Mouse (Mus musculus): ENCODE measurements around the gene 2210408I21Rik.

2210408I21Rik gene

DNA sequence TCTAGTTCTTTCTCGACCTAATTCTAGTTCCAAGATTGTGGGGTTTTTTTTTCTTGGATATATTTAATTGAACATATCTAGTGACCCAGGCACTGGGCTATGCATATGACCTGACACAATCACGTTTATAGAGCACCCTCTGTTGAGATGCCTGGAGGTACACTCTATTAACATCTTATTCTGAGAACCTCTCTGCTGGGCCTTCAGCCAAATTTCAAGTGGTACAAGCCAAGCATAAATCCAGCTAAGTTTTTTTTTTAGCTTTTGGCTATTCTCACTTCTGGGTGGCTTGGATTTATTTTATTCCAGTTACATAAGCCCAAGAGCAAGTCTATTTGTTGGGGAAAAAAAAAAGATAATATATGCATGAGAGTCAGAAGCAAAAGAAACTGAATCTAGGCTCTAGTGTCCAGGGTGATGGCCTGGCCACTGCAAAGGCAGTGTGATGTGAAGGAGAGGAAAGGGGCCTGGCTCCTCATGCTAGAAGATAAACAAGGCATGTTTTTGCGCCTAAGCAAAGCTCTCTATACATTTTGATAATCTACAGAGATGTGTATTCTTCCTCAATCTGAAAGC is 139.9 kb downstream of the 2210408I21Rik start:
- DNase-seq (ENCODE audit: low spot score in 2 of 2) = no peak

DNA sequence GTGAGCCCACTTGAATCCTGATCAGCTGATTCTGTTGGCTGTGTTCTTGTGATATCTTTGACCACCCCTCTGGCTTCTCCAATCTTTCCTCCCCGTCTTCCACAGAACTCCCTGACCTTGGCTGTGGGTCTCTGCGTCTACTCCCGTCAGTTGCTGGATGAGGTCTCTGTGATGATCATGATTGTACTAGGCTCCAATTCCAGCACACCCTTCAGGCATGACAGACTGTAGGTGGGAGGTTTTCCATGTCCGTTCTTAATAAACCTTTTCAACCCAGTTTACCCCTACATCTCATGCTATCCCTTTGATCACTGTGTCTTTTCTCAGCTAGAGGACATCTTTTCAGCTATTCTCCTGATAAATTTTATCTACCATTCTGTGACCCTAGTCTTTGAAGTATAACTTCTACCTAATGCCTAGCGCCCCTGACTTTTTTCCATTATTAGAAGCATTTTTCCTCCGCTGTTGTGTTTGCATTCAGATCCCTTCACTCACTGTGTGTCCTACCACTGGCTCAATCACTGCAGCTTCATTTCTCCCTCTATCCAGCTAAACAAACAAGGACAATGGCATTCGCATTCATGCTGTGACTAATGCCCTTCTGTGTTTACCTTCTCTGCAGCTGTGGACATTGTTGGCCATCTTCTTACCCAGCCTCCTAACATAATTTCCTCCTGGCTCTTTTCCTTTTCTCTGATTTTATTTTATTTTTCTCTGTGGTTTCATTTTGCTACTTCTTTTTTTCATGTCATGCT is 143.5 kb downstream of the 2210408I21Rik start:
- DNase-seq (ENCODE audit: low spot score in 2 of 2) = no peak

- no peak for DNase-seq (ENCODE audit: low spot score in 2 of 2)
Measured at GRCm38 (mm10) chr13:77295519-77295918, 160.2 kb downstream of the 2210408I21Rik start.

GRCm38 (mm10) chr13:77324101-77324500 is 188.8 kb downstream of the 2210408I21Rik start:
- no peak for DNase-seq (ENCODE audit: low spot score in 2 of 2)

GRCm38 (mm10) chr13:77326174-77326959 is 191.0 kb downstream of the 2210408I21Rik start:
- DNase-seq (ENCODE audit: low spot score in 2 of 2) = no peak

DNA sequence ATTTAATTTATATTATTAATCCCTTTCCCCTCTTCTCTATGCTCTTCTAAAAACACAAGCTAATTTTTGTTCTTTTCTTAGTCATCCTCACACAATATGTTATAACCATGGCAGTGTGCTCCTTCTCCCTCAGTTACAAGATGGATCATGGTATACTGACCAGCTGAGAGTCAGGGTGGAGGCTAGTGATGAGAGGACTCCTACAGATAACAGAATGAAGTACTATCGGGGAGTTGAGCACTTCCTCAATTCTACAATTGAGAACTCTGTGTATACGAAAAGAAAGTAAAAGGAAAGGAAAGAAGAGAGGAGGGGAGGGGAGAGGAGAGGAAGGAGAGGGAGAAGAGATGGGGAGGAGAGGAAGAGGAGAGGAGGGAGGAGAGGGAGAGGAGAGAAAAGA is 206.8 kb downstream of the 2210408I21Rik start:
- DNase-seq (ENCODE audit: low spot score in 2 of 2) = no peak

DNA sequence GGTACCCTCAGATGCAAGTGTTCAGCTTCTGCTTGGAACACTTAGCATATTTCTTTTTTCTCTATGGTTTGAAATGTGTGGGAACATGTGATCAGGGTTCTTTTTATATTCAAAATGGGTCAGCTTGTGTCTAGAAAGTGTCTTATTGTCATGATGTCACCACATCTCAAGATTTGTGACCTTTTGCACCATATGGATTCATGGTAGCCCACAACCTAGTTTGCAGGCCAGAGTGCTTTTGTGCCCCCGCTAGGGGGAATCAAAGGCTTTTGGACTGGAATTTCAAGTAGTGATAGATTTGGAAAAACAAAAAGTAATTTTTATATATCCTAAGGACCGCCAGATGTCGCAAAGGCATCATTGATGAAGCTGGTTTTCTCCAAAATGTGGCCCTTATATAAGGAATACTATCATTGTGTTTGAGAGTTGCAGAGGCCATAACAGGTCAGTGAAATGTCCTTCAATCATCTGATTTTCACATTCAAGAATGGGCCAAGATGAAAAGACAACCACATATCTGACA is 250.2 kb downstream of the 2210408I21Rik start:
- DNase-seq (ENCODE audit: low spot score in 2 of 2) = no peak

- no peak for DNase-seq (ENCODE audit: low spot score in 2 of 2)
Measured at GRCm38 (mm10) chr13:77386001-77386400, 250.7 kb downstream of the 2210408I21Rik start.

- no peak for DNase-seq (ENCODE audit: low spot score in 2 of 2)
Measured at GRCm38 (mm10) chr13:77388148-77388547, 252.8 kb downstream of the 2210408I21Rik start.

DNA sequence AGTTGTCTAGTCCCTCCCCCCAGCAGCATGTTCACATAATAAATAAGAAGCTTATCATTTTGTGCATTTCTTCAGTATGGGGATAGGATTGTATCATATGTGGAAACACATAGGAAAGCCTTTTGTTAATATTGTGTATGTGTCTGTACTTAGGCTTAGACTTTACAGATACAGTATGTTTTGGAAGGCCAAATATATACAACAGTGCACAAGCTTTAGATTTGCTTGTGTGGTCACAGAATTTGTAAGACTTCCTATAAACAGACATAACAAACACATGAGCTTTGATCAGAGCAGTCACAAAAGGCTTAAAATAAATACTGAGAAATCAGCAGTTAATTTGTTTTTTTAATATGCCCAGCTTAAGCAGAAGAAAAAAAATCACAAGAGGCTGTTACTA is 253.9 kb downstream of the 2210408I21Rik start:
- DNase-seq (ENCODE audit: low spot score in 2 of 2) = no peak

GRCm38 (mm10) chr13:77396374-77396773 is 261.0 kb downstream of the 2210408I21Rik start:
- DNase-seq (ENCODE audit: low spot score in 2 of 2) = no peak

GRCm38 (mm10) chr13:77396981-77397380 is 261.6 kb downstream of the 2210408I21Rik start:
- DNase-seq (ENCODE audit: low spot score in 2 of 2) = no peak

GRCm38 (mm10) chr13:77397646-77398045 is 262.3 kb downstream of the 2210408I21Rik start:
- DNase-seq (ENCODE audit: low spot score in 2 of 2) = no peak

DNA sequence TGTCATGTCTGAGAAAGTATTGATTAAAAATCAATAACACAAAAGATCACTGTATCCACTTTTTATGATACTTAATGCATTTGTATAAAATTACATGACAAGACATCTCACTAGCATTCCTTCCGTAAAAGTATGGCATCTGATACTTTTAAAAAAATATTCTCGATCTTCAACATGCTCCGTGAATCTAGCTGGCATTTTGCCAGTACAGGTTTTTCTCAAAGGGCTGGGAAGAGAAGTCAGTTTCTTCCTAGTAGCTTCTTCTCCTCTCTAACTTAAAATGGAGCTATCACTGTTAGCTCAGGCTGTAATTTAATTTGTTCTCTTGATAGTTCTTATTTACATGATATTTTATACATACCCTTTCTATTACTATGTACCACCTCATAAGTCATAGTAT is 263.1 kb downstream of the 2210408I21Rik start:
- no peak for DNase-seq (ENCODE audit: low spot score in 2 of 2)

GRCm38 (mm10) chr13:77400762-77401161 is 265.4 kb downstream of the 2210408I21Rik start:
- no peak for DNase-seq (ENCODE audit: low spot score in 2 of 2)

DNA sequence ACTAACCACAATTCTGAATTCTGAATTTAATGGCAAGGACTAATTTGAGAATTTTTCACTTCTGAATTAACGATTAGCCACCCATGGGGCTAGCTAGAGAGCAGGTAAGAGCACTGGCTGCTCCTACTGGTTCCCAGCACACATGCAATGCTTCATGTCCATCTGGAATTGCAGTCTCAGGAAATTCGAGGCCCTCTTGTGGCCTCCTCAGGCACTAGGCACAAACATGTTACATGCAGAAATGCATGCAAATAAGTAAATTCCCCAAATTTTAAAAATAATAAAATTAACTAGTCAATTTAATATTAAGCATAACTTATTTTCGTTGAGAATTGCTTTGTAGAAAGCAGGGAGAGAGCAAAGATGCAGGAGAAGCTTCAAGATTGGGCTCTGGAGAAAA is 273.2 kb downstream of the 2210408I21Rik start:
- DNase-seq (ENCODE audit: low spot score in 2 of 2) = no peak

DNA sequence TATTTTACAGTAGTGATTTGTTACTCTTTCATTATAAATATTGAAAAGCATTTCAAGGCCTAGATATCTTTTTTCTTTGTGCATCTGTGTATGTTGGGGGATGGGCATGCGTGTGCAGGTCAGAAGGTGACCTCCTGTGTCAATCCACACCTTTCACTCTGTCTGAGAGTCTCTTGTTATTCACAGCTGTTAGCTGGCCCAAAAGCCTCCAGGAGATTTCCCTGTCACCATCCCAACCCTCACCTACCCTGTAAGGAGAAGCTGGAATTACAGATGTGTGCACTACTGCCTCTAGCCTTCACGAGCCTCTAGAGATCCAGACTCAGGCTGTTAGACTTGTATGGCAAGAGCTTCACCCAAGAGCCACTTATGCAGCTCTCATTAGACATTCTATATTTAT is 274.5 kb downstream of the 2210408I21Rik start:
- no peak for DNase-seq (ENCODE audit: low spot score in 2 of 2)

DNA sequence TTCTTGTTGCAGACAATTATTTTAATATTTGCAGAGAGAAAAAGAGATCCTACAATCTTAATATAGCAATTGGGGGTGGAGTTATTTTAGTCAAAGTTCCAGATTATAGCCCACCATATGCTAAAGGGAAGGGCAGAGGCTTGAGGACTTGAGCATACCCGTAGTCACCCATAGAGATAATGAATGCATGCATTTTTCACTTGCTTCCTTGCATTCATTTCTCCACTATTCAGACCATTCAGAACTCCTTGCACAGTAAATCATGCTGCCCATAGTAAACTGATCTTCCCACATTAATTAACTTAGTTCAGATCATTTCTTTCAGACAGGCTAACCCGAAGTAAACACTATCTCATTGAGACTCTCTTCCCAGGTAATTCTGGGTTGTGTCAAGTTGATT is 277.5 kb downstream of the 2210408I21Rik start:
- no peak for DNase-seq (ENCODE audit: low spot score in 2 of 2)

GRCm38 (mm10) chr13:77450007-77450567 is 314.7 kb downstream of the 2210408I21Rik start:
- DNase-seq (ENCODE audit: low spot score in 2 of 2) = no peak

- DNase-seq (ENCODE audit: low spot score in 2 of 2) = no peak
Measured at GRCm38 (mm10) chr13:77470093-77470621, 334.8 kb downstream of the 2210408I21Rik start.

DNA sequence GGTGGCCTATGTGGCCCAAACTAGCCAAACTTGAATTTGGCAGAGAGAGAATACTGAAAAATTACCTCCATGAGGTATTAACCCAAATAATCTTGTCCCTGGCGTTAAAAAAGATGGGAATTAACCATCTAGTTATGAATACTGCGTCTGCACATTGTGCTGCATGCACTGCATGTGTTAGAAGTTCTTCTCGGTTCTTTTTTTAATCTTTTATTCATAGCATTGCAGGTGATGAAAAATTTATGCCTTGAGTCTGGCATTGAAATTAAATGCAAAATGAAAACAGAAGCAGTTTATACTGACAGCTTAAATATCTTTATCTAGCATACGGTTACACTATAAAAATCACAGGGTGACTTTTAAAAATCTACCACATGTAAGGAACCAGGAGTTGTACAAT is 341.1 kb downstream of the 2210408I21Rik start:
- no peak for DNase-seq (ENCODE audit: low spot score in 2 of 2)
